Mouse (Mus musculus): ENCODE results near the gene Ccdc172.

DNA sequence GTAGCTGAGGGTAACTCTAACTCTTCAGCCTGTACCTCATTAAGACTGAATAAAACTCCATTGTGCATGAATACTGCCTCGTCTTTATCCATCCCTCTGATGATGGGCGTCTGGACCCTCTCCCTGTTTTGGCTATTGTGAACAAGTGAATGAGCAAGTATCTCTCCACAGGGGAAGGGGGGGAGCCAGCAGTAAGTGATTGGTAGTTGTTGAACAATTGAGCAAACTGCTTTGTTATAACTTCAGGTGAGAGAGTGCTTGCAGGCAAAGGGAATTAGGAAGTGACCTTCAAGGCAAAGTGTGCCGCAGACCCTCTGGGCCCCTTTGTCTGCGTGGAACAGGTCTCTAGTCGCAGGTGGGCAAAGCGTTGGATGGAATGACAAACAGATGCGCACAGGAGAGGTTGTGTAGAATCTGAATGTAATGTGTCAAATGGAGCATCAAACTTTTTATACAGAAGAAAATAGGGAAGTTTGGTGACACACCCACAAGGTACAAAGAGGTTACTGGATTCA is 50.6 kb downstream of the Ccdc172 start:
- TF ChIP-seq CTCF (IDR thresholded peaks at IDR 0.05; ENCODE audit: low read depth) (no peak), EP300 (IDR thresholded peaks at IDR 0.05; ENCODE audit: low read depth) (no peak)

Measured in liver, embryonic 14.5 days (tissue).